Mouse (Mus musculus) Patski (cell line): ENCODE measurements around the gene Eif6. TPM values are rescaled to one million over a fixed set of nuclear protein-coding genes. Genes with fewer than 3 reads are reported as not detected.

Experiments
- ATAC-seq: fragments of 100-300 bp; one replicate; pipeline ENCODE4 v1.8.0; 2021
- CTCF ChIA-PET: fragments of 350-600 bp; sonication (Branson Sonifier 250); formaldehyde crosslinking; loops from one replicate; lab custom pipeline; 2022; ENCODE audit warnings: inconsistent platforms; lab: Charles Lee
- POLR2A ChIA-PET: fragments of 350-600 bp; sonication (Branson Sonifier 250); formaldehyde crosslinking; loops from one replicate; lab custom pipeline; 2022; ENCODE audit warnings: antibody characterized with exemption, inconsistent platforms; lab: Charles Lee
- DNase-seq: peaks from one replicate; pipeline ENCODE4 v3.0.0-alpha.2; 2011; ENCODE audit warnings: low read depth, low spot score
- H3K27me3 ChIP-seq: fragments of 371-371 bp; one replicate; pipeline ENCODE4 v1.5.1; 2021
- CTCF ChIP-seq: fragments of 100-300 bp; IDR thresholded peaks from one replicate; pipeline ENCODE4 v1.5.1; 2021
- in situ Hi-C: fragments of 300-500 bp; cut with MboI; formaldehyde crosslinking; loops from 3 replicates; pipeline ENCODE4 v1.11.1; 2018; ENCODE audit warnings: low pct_unique_long_range_greater_than_20kb, mixed read lengths
- polyA plus RNA-seq: library from polyadenylated mRNA; unstranded; gene quantifications from one replicate; pipeline ENCODE4 v1.2.3, GENCODE M21; 2021

Eif6 gene
- polyA plus RNA-seq = 170 TPM

DNA sequence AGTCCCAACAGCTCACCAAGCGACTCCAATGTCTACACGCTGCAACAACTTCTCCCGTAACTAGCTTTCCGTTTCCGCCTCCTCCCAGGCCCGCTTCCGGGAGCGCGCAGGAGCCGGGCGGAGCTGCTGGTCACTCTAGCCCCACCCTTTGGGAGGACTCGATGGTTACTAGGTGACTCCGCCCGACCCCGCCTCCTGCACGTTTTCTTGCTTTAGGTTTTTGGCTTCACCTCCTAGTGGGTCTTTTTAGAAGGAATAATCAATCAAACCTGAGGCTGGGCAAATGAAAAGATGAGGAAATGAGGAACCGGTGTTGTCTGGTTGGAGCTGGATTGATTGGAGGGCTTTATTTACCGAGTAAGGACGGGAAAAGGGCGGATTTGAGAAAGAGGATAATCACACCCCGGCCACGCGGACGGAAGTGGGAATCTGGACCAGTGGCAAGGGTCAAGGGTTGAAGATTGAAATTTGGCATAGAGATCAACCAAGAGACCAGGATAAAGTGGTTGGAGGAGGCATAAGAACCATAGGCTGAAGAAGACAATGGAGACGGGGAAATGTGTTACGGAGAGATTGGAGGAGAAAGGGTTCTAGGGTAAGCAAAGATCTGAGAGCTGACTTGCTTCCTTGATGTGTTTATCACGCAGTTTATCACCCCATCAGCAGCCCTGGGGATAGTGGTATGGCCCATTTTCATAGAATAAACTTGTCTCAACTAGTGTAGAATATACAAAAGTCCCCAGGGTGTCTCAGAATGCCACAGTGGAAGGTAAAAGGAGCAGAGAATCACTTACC is at the start of gene Eif6:
Gene Eif6, minus strand, starts transcription at position 296 of the 795 bp plus-strand sequence.
- ChIA-PET CTCF (interaction anchor here (1.1 to 1.4 kb wide), 2 partner anchors 17 to 117 kb away, joined by 3 read pairs; no protein-coding TSS in a partner anchor), POLR2A (interaction anchor here (0.6 kb wide), 1 partner anchor 122 kb away, joined by 4 read pairs; no protein-coding TSS in a partner anchor)
- DNase-seq (no peak), ATAC-seq (peak; percentile 78)
- TF ChIP-seq CTCF = no peak
- no peaks in the 10 kb centered on the region for H3K27me3 ChIP-seq
- in situ Hi-C loops = loop anchor here (25.0 kb wide), 1 partner anchor 310 kb away; the partner anchor contains the start of genes Gm28036, Nfs1 and Romo1

DNA sequence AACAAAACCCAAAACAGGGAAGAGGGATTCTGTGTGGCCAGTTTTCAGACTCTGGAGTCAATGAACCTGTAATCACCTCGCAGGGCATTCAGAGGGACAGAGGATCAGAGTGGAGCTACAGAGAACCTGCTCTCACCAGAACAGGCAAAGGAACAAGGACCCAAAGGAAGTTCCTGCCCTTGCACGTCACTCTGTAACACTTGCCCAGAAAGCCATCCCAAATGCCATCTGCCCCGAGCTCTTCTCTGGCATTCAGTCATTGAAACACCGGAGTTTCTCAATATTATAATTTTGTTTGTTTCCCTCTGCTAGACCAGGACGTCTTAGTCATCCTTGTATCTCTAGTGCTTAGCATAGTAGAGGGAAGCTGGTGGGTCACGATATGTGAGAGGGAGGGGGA is 46.9 kb upstream of the Eif6 start:
- no peak for TF ChIP-seq CTCF
- ChIA-PET POLR2A (no interaction called here), CTCF (no interaction called here)
- DNase-seq = no peak
- in situ Hi-C loops = no loop called here
- ATAC-seq = no peak
- no peaks in the 10 kb centered on the region for H3K27me3 ChIP-seq

DNA sequence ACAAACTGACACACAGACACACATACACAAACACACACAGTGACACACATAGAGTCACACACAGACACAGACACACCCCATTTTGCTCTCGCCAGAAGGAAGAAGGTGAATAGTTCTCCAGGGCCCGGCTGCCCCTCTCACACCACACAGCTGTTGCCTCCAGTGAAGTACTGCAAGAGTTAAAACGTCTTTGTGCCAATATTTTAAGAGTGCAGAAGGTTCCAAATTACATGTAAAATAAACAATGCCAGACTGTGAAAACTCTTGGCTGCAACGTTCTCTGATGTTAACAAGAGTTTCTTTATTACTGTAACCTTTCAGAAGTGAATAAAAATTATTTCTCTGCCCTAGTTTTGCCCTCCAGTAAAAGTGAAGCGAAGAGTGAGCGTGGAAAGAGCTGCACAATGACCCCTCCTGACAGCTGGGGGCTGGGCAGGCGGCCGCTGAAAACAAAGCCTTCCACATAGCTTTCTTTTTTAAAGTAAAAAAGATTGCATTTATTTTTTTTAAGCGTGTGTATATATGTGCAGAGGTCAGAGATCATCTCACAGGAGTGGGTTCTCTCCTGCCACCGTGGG is 46.3 kb upstream of the Eif6 start:
- CTCF ChIA-PET = no interaction called here
- H3K27me3 ChIP-seq = no peaks in the 10 kb centered on the region
- no peak for TF ChIP-seq CTCF
- in situ Hi-C loops = no loop called here
- ATAC-seq (no peak), DNase-seq (no peak)
- POLR2A ChIA-PET = no interaction called here

DNA sequence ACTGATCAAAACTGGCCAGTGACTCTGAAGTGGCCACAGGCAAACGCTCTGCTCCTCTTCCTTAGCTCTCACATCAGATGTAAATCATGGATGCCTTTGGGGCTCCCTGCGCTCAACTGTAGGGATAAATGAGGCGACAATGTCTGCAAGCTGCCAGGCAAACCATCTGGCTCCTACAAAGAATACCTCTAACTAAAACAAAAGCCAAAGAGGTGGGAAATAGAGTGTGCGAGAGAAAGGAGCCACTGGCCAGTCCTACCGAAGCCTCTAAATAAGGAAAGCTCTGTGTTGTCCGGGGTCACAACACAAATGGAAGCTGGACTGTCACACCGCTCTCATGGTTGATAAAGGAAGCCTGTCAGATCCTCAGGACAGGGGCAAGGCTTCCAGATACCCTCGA is 45.8 kb upstream of the Eif6 start:
- H3K27me3 ChIP-seq = no peaks in the 10 kb centered on the region
- ChIA-PET CTCF (no interaction called here), POLR2A (no interaction called here)
- DNase-seq (no peak), ATAC-seq (no peak)
- in situ Hi-C loops = no loop called here
- TF ChIP-seq CTCF = no peak

DNA sequence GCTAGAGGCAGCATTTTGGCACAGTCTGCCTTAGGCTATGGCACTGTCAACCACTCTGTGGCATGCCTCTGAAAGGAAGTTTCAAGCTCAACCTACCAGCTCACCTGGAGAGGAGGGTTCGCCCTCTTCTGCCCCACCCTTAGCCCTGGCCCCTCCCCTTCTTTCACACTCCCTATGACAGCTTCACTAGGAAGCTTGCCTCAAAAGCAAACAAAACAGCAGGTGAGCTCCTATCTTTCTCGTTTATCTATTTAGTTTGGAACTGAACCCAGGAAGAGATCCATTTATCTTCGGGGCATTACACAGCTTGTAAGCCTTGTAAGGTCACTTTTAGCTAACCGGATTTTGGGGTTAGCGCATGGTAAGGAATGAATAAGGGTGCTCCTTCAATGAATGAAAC is 43.0 kb upstream of the Eif6 start:
- no peaks in the 10 kb centered on the region for H3K27me3 ChIP-seq
- in situ Hi-C loops = no loop called here
- TF ChIP-seq CTCF = no peak
- no peak for ATAC-seq
- ChIA-PET CTCF (no interaction called here), POLR2A (no interaction called here)
- no peak for DNase-seq

DNA sequence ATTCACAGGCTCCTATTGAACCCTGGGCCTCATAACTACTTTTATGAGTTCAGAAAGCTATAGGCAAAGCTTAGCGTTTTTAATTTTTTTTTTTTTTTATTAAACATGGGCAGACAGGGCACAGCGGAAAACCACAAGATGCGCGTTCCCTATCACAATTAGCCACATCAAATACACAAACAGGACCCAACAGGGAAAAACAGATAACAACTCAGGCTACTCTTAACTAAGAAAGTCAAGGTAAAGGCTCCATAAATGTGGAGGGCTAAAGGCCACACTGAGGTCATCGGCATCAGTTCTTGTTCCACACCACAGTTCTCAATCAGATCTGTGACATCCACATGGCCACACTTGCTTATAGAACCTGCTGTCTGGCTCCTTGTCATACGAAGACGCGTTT is 41.6 kb upstream of the Eif6 start:
- no peak for DNase-seq
- TF ChIP-seq CTCF = no peak
- in situ Hi-C loops = no loop called here
- POLR2A ChIA-PET = no interaction called here
- CTCF ChIA-PET = no interaction called here
- no peak for ATAC-seq
- no peaks in the 10 kb centered on the region for H3K27me3 ChIP-seq

DNA sequence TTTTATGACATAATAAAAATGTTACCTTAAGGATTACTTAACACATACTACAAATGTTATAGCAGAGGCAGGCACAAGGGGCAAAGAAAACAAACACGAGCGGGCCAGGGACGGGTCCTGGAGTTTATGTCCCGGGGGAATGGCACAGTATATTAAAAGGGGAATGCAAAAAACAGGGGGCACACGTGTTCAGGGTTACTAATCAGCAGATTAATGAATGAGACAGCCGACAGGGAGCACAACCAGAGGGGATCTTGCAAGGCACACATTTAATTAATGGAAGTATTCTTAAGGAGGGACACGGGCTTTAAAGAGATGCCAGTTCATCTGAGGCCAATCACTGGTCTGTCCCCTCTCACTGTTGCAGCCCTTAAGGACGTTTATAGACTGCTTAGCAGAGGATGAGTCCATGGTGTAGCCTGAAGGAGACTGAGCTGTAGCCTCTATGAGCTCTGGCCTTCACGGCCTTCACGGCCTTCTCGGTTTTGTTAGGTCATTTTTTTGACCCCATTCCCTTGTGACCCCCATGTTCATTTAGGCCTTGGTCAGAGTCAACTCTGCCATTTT is 36.7 kb upstream of the Eif6 start:
- ATAC-seq (no peak), DNase-seq (no peak)
- CTCF ChIA-PET = interaction anchor here (0.7 kb wide), 1 partner anchor 18 kb away, joined by 3 read pairs; no protein-coding TSS in a partner anchor
- POLR2A ChIA-PET = no interaction called here
- TF ChIP-seq CTCF = no peak
- H3K27me3 ChIP-seq = no peaks in the 10 kb centered on the region
- in situ Hi-C loops = no loop called here

DNA sequence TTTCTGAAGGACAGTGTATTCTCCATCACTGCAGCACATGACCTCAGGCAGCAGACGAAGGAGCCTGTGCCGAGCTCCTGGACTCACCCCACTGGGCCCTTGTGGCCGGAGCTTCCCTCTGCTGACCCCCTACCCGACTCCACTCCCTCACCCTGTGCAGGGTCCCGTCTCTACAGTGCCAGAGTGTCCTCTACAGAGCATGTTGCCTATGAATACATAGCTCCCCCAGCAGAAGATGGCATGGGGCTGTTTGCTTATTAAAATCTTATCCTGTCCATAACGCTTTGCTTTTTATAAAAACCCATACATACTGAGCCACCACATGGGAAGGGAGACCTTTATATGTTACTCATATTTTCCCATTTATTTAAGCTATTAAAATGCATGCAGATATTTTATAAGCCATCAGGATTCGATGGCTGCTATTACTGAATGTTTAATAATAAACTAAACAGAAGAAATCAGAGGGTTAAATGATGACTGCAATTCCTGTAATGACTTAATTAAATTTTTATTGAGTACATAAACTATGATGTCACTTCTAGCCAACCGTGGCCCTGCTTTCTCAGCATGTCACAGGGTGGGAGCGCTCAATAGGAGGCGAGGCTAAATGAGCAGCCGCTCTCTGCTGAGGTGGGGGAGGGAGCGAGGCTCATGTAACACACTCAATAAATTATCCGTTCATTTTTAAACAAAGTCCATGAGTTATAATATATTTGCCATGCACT is 36.0 kb upstream of the Eif6 start:
- no peaks in the 10 kb centered on the region for H3K27me3 ChIP-seq
- CTCF ChIA-PET = interaction anchor here (0.7 kb wide), 1 partner anchor 19 kb away, joined by 3 read pairs; no protein-coding TSS in a partner anchor
- POLR2A ChIA-PET = no interaction called here
- in situ Hi-C loops = no loop called here
- DNase-seq (no peak), ATAC-seq (no peak)
- TF ChIP-seq CTCF = no peak

DNA sequence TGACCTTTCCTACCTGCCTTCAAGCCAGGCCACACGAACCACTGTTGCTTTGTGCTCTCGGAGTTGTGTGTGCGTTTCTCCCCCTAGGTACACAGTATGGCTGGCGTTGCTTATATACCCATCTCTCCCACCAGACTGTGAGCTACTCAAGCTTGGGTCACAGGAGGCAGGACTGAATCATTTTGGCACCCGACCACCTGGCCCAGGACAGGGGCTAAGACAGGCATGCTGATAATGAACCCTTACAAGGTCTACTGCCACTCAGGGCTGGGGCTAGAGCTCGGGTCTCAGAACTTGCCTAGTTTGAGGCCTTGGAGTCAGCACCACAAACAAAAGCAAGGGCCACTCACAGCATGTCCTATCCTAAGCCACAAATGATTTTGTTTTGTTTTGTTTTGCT is 34.9 kb upstream of the Eif6 start:
- TF ChIP-seq CTCF = no peak
- in situ Hi-C loops = no loop called here
- CTCF ChIA-PET = interaction anchor here (1.0 kb wide), 1 partner anchor 78 kb away, joined by 3 read pairs; no protein-coding TSS in a partner anchor
- H3K27me3 ChIP-seq = no peaks in the 10 kb centered on the region
- DNase-seq (no peak), ATAC-seq (no peak)
- POLR2A ChIA-PET = interaction anchor here (0.5 kb wide), 1 partner anchor 769 kb away, joined by 4 read pairs; no protein-coding TSS in a partner anchor

DNA sequence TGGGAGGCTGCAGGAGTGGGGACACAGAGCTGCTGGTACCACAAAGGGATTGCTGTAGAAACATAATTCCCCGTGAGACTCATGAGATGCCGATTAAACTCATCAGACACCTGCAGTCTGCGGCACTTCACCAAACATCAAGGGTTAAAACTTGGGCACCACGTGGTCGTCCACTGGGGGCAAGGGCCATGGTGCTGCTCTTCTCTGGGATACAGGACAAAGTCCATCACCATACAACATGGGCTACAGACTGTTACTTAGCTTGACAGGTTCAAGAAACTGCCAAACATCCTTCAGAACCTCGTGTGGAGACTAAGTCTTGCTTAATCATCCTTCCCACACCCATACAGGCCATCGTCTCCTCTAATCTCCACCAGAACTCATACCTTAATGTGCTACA is 33.4 kb upstream of the Eif6 start:
- POLR2A ChIA-PET = no interaction called here
- in situ Hi-C loops = no loop called here
- CTCF ChIA-PET = interaction anchor here (0.8 kb wide), 1 partner anchor 11 kb away, joined by 3 read pairs; no protein-coding TSS in a partner anchor
- TF ChIP-seq CTCF = no peak
- no peak for ATAC-seq
- DNase-seq = no peak
- no peaks in the 10 kb centered on the region for H3K27me3 ChIP-seq
